Mouse (Mus musculus): ENCODE results near the gene Gm49320. TPM values are rescaled to one million over a fixed set of nuclear protein-coding genes. Genes with fewer than 3 reads are reported as not detected.

Gene Gm49320
- polyA plus RNA-seq, 1 experiment from 2014 or later: 1.1 TPM

DNA sequence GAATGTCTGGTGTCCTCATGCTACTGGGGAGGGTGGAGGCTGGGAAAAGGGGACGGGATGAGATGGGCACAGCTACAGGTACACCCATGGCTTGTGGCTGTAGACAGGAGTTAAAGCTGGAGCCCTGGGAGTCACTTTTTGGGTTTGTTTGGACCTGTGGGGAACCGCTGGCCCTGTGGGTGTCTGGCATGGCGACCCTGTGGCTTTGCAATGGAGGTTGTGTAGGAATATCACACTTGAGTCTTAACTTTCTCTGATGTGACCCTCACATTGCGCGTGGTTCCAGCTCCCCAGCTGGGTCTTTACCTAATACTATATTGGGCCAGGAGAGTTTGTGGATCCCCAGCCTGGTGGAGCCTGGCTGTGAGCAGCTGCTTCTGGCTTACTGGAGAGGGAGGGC is 6.4 kb downstream of the Gm49320 start:
- ATAC-seq (ENCODE audit: low read depth): no peak
- Histone ChIP-seq H3K9me3 (ENCODE audit: control insufficient read depth, low read length) (no peaks in the 10 kb centered on the region), H3K36me3 (ENCODE audit: control insufficient read depth, insufficient read depth, low read length) (peaks cover 32% of the 10 kb centered on the region), H3K4me1 (replicated peaks; ENCODE audit: control insufficient read depth, insufficient read depth, low read length) (peaks cover 12% of the 10 kb centered on the region), H3K4me3 (ENCODE audit: low read length) (no peak overlapping the region), H3K9ac (ENCODE audit: low read length) (no peak overlapping the region), H3K27ac (ENCODE audit: low read length) (no peak overlapping the region), H3K4me2 (ENCODE audit: low read depth, low read length) (no peak overlapping the region), H3K27me3 (ENCODE audit: control insufficient read depth, insufficient read depth, low read depth, low read length) (no peaks in the 10 kb centered on the region)
- 95% methylated on average over 5 of the region's 5 CpGs for WGBS

DNA sequence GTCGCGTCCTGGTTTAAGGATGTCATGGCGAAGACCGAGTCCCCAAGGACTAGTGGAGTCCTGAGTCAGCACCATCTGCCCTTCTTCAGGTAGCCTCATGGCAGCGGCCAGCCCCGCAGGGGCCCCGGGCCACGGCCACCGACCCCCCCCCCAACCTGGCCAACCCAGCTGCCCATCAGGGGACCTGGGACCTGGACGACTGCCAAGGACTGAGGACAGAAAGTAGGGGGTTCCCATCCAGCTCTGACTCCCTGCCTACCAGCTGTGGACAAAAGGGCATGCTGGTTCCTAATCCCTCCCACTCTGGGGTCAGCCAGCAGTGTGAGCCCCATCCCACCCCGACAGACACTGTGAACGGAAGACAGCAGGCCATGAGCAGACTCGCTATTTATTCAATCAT is 7.1 kb downstream of the Gm49320 start:
- no peak overlapping the region for H3K4me3 ChIP-seq (ENCODE audit: low read length)
- H3K9ac ChIP-seq (ENCODE audit: low read length): no peak overlapping the region
- peaks cover 8% of the 10 kb centered on the region for H3K4me1 ChIP-seq (replicated peaks; ENCODE audit: control insufficient read depth, insufficient read depth, low read length)
- ATAC-seq (ENCODE audit: low read depth): no peak
- H3K4me2 ChIP-seq (ENCODE audit: low read depth, low read length): no peak overlapping the region
- H3K27me3 ChIP-seq (ENCODE audit: control insufficient read depth, insufficient read depth, low read depth, low read length): no peaks in the 10 kb centered on the region
- no peaks in the 10 kb centered on the region for H3K9me3 ChIP-seq (ENCODE audit: control insufficient read depth, low read length)
- no peak overlapping the region for H3K27ac ChIP-seq (ENCODE audit: low read length)
- H3K36me3 ChIP-seq (ENCODE audit: control insufficient read depth, insufficient read depth, low read length): peaks cover 32% of the 10 kb centered on the region
- 93% methylated on average over 11 of the region's 13 CpGs for WGBS

DNA sequence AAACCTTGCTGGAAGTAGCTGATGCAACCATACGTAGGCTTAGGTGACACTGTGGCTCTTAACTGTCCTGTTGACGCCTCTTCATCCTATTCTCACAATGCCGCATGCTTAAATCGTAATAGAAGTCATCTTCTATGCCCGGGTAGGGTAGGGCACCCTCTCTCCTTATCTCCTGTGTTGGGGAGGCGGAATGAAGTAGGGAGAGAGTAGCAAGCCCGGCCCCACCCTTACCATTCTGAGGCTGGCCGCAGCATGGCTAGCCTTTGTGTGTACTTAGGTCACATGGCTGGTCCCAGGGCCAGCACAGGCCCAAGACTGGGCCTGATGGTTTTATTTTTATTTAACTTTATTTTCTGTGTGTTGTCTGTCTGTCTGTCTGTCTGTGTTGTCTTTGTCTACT is 8.6 kb downstream of the Gm49320 start:
- Histone ChIP-seq H3K9ac (ENCODE audit: low read length) (no peak overlapping the region), H3K27ac (ENCODE audit: low read length) (no peak overlapping the region), H3K4me3 (ENCODE audit: low read length) (no peak overlapping the region), H3K27me3 (ENCODE audit: control insufficient read depth, insufficient read depth, low read depth, low read length) (no peaks in the 10 kb centered on the region), H3K9me3 (ENCODE audit: control insufficient read depth, low read length) (no peaks in the 10 kb centered on the region), H3K36me3 (ENCODE audit: control insufficient read depth, insufficient read depth, low read length) (peaks cover 32% of the 10 kb centered on the region), H3K4me1 (replicated peaks; ENCODE audit: control insufficient read depth, insufficient read depth, low read length) (peaks cover 6% of the 10 kb centered on the region; the same call in 1 of the 2 replicates), H3K4me2 (ENCODE audit: low read depth, low read length) (no peak overlapping the region)
- ATAC-seq (ENCODE audit: low read depth): no peak
- 84% methylated on average over 8 of the region's 8 CpGs for WGBS

DNA sequence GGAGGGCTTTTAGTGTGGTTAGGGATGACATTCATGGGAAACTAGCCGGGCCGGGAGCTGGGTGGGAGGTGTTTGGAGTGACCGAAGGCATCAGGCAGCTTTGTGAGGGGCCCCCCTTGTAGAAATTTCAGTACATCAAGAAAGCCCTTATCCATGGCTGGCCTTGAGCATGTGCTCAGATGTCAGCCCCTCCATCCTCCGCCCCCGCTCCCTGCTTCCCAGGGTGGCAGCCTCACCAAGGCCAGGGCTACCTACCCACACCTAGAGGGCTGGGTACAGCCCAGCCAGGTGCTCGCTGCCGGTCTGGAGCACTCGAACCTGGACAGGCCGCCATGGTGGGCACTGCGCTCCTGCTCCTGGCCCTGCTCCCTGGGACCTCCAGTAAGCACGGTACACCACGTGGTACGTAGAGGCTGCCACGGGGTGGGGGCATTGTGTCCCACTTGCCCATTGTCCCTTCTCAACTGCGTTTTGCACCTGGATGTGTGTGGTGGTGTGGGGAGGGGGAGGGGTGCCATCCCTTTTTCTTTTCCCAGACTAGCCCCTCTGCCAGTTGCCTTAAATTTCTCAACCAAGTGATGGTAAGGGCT is 9.4 kb downstream of the Gm49320 start, which contains the start of gene Tgfbr3l:
TSS of gene Tgfbr3l (plus strand) at position 264 of the 590 bp plus-strand sequence.
- H3K9me3 ChIP-seq (ENCODE audit: control insufficient read depth, low read length): no peaks in the 10 kb centered on the region
- 76% methylated on average over 15 of the region's 15 CpGs for WGBS
- no peak for ATAC-seq (ENCODE audit: low read depth)
- no peak within 1 kb of the TSS for H3K9ac ChIP-seq (ENCODE audit: low read length)
- H3K36me3 ChIP-seq (ENCODE audit: control insufficient read depth, insufficient read depth, low read length): peaks cover 32% of the 10 kb centered on the region
- no peaks in the 10 kb centered on the region for H3K27me3 ChIP-seq (ENCODE audit: control insufficient read depth, insufficient read depth, low read depth, low read length)
- H3K4me3 ChIP-seq (ENCODE audit: low read length): no peak within 1 kb of the TSS
- H3K4me2 ChIP-seq (ENCODE audit: low read depth, low read length): no peak within 1 kb of the TSS
- no peak within 1 kb of the TSS for H3K27ac ChIP-seq (ENCODE audit: low read length)
- H3K4me1 ChIP-seq (replicated peaks; ENCODE audit: control insufficient read depth, insufficient read depth, low read length): peaks cover 10% of the 10 kb centered on the region; the same call in 1 of the 2 replicates

DNA sequence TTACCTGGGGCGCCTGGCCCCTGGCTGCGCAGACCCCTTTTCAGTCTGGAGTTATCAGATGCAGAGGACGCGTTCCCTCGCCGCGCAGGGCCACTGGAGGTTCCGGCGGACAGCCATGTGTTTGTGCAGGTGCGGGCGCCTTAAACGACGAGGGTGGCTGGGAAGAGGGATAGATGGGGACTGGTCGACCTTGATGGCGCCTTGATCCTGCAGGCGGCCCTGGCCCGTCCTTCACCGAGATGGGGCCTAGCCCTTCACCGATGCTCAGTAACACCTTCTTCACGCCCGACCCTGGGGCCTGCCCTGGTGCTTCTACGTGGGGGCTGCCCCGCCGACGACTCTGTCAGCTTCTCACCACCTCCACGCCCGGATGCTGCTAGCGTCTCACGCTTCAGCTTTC is 10.5 kb downstream of the Gm49320 start:
- ATAC-seq (ENCODE audit: low read depth): no peak
- no peak overlapping the region for H3K9ac ChIP-seq (ENCODE audit: low read length)
- H3K36me3 ChIP-seq (ENCODE audit: control insufficient read depth, insufficient read depth, low read length): peaks cover 21% of the 10 kb centered on the region
- peaks cover 17% of the 10 kb centered on the region for H3K4me1 ChIP-seq (replicated peaks; ENCODE audit: control insufficient read depth, insufficient read depth, low read length)
- no peaks in the 10 kb centered on the region for H3K9me3 ChIP-seq (ENCODE audit: control insufficient read depth, low read length)
- no peak overlapping the region for H3K4me2 ChIP-seq (ENCODE audit: low read depth, low read length)
- WGBS: 21% methylated on average over 29 of the region's 29 CpGs
- H3K27ac ChIP-seq (ENCODE audit: low read length): no peak overlapping the region
- no peak overlapping the region for H3K4me3 ChIP-seq (ENCODE audit: low read length)
- no peaks in the 10 kb centered on the region for H3K27me3 ChIP-seq (ENCODE audit: control insufficient read depth, insufficient read depth, low read depth, low read length)

DNA sequence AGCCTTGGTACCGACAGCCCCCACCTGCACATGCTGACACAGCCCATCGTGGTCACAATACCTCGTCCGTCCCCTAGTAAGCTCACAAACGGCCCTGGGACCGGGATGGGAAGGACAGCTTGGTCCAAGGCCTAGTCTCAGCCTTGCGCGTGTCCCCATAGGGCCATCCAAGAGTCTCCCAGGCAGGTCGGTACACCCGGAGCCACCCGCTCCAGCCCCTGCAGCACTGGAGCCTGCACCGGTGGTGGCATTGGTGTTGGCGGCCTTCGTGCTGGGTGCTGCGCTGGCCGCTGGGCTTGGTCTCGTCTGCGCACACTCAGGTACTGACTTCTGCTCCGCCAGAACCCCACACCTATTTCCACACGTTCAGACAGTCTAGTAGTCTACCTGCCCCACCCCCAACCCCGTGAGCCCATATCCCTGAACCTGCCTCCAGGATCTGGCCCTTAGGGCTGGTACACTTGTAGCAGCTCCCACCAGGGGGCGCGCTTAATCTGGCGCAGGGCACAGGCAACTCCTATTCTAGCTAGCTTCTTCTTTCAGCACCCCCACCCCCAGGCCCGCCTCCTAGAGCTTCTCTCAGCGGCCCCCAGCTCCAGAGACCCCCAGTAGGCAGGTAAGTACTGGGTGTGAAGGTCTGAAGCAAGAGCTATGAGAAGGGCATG is 11.8 kb downstream of the Gm49320 start:
- Histone ChIP-seq H3K27me3 (ENCODE audit: control insufficient read depth, insufficient read depth, low read depth, low read length) (no peaks in the 10 kb centered on the region), H3K4me1 (replicated peaks; ENCODE audit: control insufficient read depth, insufficient read depth, low read length) (peaks cover 18% of the 10 kb centered on the region), H3K27ac (ENCODE audit: low read length) (no peak overlapping the region), H3K36me3 (ENCODE audit: control insufficient read depth, insufficient read depth, low read length) (peaks cover 12% of the 10 kb centered on the region), H3K4me3 (ENCODE audit: low read length) (no peak overlapping the region), H3K9me3 (ENCODE audit: control insufficient read depth, low read length) (no peaks in the 10 kb centered on the region), H3K4me2 (ENCODE audit: low read depth, low read length) (no peak overlapping the region), H3K9ac (ENCODE audit: low read length) (no peak overlapping the region)
- peak; percentile 16; the same call in 1 of the 2 replicates for ATAC-seq (ENCODE audit: low read depth)
- 37% methylated on average over 26 of the region's 26 CpGs for WGBS

DNA sequence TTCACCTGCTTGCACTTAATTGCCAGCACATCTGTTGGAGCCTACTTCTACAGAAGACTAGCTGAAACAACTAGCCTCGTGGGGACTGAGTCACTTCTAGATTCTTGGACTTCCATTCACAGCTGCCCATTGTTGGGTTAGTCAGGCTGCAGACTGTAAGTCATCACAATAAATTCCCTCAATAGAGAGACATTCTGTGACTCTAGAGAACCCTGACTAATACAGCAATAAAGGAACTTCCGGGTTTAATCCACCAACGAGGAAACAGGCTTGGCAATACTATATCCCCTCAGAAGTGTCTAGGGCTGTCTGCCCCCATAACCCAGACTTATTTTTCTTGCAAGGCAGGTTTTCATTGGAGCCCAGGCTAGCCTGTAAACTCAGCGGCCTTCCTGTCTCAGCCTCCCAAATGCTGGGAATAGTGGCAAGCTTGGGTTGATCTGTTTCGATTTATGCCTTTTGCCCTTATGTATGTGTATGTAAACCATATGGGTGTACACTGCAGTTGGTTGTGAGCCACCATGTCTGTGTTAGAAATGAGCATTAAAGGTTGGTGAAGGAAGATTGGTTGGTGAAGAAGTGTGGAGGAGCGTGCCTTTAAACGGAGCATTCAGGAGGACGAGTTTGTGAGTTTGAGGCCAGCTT is 13.6 kb downstream of the Gm49320 start:
- H3K4me3 ChIP-seq (ENCODE audit: low read length): peak overlapping the region; percentile 96
- 42% methylated on average over 8 of the region's 8 CpGs for WGBS
- H3K9me3 ChIP-seq (ENCODE audit: control insufficient read depth, low read length): no peaks in the 10 kb centered on the region
- H3K4me1 ChIP-seq (replicated peaks; ENCODE audit: control insufficient read depth, insufficient read depth, low read length): peaks cover 18% of the 10 kb centered on the region
- H3K9ac ChIP-seq (ENCODE audit: low read length): peak overlapping the region; percentile 97
- H3K36me3 ChIP-seq (ENCODE audit: control insufficient read depth, insufficient read depth, low read length): peaks cover 5% of the 10 kb centered on the region; the same call in 1 of the 2 replicates
- no peak for ATAC-seq (ENCODE audit: low read depth)
- no peaks in the 10 kb centered on the region for H3K27me3 ChIP-seq (ENCODE audit: control insufficient read depth, insufficient read depth, low read depth, low read length)
- no peak overlapping the region for H3K27ac ChIP-seq (ENCODE audit: low read length)
- peak overlapping the region; percentile 75 for H3K4me2 ChIP-seq (ENCODE audit: low read depth, low read length)

DNA sequence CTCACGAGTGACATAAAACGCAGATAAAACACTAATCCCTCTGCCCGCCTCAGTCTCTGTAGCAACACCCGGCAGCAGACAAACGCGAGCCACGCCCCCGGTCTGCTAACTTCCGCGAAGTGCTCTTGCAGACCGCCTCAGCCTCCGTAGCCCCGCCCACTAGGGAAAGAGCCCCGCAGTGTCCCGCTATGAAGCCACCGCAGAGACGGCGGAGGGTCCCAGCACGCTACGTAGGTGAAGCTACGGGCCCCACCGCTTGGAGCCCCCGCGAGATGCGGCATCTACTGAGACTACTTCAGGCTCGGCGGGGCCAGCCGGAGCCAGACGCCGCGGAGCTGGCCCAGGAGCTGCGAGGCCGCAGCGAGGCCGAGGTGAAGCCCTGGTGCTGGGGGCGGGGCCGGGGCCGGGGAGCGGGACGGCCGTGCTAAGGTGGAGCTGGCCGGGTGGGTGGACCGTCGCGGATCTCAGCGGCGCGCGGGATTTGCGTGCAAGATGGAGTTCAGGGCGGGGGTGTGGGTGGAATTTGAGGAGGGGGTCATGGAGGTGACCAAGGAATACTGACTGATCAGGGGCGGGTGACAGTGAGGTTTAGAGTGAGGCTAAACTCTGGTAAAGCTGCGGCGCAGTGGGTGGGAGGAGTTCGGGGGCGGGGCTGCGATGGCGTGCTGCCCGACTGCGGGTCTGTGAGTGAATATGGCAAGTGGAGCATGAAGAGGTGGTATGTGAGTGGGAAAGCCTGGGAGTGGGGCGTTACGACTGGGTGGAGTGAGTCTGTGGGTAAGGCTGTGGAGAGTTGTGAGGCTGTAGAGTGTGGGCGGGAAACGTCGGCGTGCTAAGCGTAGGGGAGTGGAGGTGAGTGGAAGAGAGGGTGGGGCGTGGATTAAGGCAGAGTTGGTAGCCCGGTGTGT is 14.5 kb downstream of the Gm49320 start, which contains the start of gene Snapc2:
TSS of gene Snapc2 (plus strand) at position 147 of the 908 bp plus-strand sequence.
- peak within 1 kb of the TSS; percentile 90 for H3K27ac ChIP-seq (ENCODE audit: low read length)
- peak within 1 kb of the TSS; percentile 75 for H3K4me2 ChIP-seq (ENCODE audit: low read depth, low read length)
- H3K4me1 ChIP-seq (replicated peaks; ENCODE audit: control insufficient read depth, insufficient read depth, low read length): peaks cover 23% of the 10 kb centered on the region
- peak; percentile 92 for ATAC-seq (ENCODE audit: low read depth)
- H3K36me3 ChIP-seq (ENCODE audit: control insufficient read depth, insufficient read depth, low read length): peaks cover 5% of the 10 kb centered on the region; the same call in 1 of the 2 replicates
- H3K9me3 ChIP-seq (ENCODE audit: control insufficient read depth, low read length): no peaks in the 10 kb centered on the region
- peak within 1 kb of the TSS; percentile 96 for H3K4me3 ChIP-seq (ENCODE audit: low read length)
- WGBS: under 1% methylated on average over 69 of the region's 69 CpGs
- H3K27me3 ChIP-seq (ENCODE audit: control insufficient read depth, insufficient read depth, low read depth, low read length): no peaks in the 10 kb centered on the region
- H3K9ac ChIP-seq (ENCODE audit: low read length): peak within 1 kb of the TSS; percentile 97

All from lung, embryonic 16.5 days (tissue).